Mouse (Mus musculus) adrenal gland, adult (tissue): ENCODE results near the gene Ppp1r32.
A peak's percentile ranks its signal among the peaks of the same experiment; 100 is the strongest.

Experiments used
- DNase-seq, 2 experiments: peaks; one replicate each; pipeline ENCODE4 v3.0.0; 2022 to 2023; ENCODE audit warnings: low spot score in 1 of 2; ENCODE audit not compliant: inconsistent age in 2 of 2

Ppp1r32 gene

DNA sequence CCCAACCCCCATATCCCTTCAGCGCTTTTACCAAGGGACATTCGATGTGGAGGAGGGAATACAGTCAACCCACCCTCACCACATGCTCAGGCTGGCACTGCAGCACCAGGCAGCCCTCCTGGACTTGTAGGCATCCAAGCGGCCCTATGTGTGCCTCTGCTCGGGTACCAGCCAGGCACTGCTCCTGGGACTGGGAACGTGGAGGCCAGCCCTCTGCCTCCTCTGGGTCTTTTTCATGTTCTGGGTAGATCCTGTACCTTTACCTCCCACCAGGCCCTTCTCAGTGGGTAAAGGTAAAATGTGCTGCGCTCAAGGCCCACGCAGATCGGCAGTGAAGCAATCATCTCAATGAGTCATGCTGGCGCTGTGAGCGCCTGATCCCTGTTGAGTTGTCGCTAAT is 22.8 kb downstream of the Ppp1r32 start:
- DNase-seq, result peak in 1 of 2 experiments; percentile 45

DNA sequence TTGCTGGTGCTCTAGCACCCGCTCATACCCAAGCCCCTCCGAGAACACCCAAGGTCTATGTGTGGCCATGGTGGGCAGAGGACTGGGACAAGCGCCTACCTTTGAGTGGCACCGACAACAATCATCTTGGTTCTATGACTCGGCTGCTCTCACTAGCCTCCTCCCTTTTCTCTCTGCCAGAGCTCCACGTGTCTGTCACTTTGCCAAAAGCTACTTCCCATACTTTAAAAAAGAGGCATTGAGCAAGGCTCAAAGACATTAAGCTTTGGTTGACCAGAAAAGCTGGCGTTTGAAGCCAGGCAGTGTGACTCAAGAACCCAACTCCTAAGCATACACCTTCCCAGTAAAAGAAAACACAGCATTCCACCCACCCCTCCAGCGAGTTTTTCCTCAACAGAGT is 24.6 kb downstream of the Ppp1r32 start:
- DNase-seq, result peak; percentile 22 to 82

DNA sequence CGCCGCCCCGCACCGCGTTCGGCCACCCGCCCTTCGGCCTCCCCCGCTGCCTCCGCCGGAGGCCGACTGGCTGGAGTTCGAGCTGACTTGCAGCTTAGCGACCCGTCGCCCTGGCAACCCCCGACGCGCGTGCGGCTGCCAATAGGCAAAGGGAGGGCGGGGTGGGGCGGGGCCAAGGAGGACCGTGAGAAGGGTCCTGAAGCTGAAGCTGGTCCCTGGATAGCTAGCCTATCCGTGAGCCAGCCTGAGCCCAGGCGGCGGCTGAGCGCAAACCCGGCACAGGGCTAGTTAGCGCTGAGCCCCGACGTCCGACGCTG is 25.3 kb downstream of the Ppp1r32 start:
- peak; percentile 68 to 76 for DNase-seq

DNA sequence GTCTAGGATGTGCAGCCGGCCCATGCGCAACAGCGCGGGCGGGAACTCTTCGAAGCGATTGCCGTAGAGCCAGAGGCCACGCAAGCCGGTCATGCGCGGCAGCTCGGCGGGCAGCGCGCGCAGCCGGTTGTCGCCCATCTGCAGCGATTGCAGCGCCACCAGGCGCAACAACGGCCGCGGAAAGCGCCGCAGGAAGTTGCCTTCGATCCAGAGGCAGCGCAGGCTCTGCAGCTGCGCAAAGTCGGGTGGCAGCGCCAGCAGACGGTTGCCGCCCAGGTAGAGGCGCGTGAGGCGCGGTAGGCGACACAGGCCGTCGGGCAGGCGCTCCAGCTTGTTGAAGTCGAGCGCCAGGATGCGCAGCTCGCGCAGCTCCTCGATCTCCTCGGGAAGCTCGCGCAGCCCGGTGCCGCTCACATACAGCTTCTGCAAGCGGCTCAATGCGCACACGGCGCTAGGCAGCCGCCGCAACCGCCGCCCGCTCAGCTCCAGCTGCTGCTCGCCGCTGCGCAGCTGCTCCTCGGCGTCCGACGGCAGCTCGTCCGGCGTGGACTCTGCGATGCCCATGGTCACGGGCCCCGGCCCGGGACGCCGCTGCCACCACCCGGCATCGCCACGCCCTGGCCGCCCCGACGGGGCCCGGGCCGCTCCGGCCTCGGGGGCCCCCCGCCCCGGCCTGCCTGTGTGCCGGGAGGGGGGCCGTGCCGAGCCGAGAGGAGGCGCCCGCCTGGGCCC is 25.8 kb downstream of the Ppp1r32 start, which contains the start of gene Lrrc10b:
TSS of gene Lrrc10b (minus strand) at position 722 of the 732 bp plus-strand sequence.
- DNase-seq, result peak; percentile 59 to 82

DNA sequence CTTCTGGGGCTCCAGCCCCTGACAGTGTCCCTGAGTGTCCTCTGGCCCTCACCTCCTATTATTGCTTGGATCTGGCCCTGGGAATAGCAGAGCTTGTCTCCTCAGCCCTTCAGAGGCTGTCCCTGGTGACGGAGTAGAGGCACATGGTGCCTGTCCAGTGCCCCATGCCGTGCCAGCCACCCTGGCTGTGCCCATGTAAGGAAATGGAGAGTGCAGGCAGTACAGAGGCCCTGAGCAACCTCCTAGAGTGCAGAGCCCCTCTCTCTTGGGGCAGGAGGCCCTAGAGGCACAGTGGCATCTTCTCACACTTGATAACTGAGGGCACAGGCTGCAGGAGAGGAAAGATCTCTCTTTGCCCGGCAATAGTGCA is 27.3 kb downstream of the Ppp1r32 start:
- no peak for DNase-seq

DNA sequence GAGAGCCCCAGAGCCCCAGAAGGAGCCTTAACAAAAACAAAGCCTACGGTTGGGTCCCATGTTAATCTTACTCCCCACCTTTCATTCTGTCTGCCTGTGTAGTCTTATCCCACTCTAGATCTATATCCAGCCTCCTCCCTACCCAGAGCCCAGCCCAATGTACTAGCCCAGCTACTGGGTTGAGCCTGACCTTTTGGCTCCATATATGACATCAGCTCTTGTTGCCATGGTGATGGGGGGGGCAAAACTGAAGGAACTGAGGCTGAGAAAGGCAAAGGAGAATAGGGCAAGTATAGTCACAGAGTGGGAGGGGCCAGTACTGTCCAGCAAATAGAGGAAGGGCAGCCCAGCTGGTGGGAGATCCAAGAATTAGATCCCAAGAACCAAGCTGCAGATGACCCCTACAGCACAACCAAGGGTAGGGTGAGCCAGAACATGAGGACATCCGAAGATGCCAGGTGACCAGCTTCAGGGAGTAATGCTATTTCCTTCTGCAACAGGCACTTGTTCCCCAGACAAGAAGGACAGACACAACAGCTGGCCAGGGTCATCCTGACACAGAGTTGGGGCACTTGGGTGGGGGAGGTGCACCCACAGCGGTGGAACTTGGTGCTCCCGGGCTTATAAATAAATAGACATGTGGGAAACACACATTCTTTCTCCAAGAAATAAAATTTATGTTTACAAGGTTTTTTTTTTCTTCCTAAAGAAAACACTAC is 27.9 kb downstream of the Ppp1r32 start:
- peak; percentile 23 to 52 for DNase-seq

DNA sequence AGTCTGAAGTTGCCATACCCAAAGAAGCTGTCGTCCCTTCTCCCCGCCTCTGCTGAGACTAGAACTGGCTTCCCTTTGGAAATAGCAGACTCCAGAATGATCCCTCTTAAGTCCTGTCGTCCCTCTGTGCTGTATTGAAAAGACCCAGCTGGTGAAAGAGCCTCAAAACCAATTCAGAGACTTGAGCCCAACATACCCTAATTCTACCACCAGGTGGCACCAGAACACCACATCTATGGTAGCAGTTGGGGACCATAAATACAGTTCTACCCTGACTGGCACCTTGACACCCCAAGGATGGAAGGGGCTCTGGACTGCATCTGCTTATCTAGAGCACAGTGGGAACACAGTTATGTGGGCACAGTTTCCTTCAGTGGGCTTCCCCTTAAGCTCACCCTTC is 33.0 kb downstream of the Ppp1r32 start:
- peak; percentile 59 to 89 for DNase-seq

DNA sequence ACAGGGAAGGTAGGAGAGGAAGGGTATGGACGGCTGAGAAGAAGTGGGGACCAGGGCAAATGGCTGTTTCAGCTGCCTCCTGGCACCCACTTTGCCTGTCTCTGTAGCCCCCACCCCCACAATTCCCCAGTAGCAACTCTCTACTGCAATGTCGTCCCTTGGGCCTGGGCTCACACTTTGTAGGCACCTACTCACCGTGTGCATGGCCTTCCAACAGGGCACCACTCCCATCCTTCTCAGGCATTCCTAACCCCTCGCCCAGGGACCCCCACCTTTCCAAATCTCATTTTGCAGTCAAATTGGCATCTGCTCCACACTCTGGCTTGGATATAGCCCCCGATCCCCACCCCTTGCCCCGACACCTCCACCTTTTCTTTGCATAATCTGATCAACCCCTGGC is 33.5 kb downstream of the Ppp1r32 start:
- DNase-seq, result no peak

DNA sequence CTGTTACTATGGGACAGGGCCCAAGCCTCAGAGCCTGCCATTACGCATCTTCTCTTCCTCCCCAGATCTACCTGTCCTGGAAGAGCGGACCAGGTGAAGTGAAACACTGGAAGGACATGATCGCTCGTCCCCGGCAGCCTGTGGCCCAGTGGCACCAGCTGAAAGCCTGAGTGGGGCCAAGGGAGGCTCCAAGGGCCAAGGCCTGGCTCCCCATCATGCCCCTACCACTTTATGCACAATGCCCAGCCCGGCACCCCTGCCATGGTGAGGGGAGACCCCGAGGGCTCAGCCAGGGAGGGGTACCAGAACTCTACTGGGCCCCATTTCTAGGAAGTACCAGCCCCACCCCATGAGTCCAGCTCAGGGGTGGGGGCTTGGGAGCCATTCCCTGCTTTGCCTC is 34.5 kb downstream of the Ppp1r32 start:
- no peak for DNase-seq

DNA sequence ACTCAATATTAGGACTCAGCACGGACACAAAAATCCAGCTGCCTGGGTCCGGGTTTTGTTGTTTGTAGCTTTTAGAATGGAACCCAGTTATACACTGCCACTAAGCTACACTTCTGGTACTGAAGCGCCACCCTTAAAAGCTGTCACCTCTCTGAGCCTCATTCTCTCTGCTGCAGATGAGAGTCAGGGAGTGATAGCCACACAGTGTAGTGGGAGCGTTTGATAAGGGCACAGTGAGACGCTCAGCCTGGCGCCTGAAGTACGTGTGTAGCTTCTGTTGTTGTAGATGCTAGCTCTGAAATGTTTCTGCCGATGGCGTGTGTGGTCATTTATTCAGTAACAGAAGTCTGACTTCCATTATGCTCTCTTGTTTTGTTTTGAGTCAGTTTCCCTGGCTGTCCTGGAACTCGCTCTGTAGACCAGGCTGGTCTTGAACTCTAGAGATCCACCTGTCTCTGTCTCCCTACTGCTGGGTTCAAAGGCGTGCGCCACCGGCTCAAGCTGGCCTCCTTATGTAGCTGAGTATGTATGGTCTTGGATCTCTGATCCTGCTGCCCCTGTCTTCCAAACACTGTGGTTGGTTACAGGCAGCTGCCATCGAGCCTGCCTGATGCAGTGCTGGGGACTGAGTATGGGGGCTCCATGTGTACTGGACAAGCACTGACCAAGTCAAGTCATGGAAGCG is 37.9 kb downstream of the Ppp1r32 start:
- no peak for DNase-seq

DNA sequence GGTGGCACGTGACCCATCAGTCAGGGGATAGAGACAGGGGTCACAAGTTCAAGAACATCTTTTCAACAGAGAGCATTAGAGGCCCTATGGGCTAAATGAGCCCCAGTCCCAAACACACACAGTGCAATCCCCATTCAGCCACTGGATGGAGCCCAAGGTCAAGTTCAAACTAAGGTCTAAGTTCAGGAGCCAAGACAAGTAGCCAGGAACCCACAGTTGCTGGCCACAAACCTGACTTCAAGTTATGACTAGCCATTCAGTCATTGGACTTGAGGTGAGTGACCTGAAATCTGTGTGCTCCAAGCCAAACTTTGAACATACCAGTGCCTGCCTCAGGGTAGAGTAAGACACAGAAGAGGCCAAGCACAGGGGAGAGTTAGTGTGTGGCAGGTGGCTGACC is 45.2 kb downstream of the Ppp1r32 start:
- DNase-seq, result no peak

DNA sequence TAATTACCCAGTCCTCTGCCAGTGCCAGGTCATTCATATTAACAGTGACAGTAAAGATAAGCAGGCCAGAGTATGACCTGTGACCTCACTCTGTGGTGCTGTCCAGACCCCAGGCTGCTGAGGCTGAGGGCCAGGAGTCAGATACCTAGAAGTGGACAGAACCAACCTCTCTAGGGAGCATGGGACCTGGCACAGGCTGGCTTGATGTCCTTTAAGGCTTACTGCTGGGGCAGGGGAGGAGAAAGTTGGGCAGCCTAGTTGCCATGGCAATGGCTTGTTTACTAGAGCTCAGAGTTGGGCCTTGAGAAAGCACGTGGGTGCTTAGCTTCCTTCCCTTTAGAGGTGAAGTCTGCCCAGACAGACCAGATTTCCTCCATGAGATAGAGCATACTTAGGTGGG is 46.0 kb downstream of the Ppp1r32 start:
- DNase-seq, result peak; percentile 32 to 72

DNA sequence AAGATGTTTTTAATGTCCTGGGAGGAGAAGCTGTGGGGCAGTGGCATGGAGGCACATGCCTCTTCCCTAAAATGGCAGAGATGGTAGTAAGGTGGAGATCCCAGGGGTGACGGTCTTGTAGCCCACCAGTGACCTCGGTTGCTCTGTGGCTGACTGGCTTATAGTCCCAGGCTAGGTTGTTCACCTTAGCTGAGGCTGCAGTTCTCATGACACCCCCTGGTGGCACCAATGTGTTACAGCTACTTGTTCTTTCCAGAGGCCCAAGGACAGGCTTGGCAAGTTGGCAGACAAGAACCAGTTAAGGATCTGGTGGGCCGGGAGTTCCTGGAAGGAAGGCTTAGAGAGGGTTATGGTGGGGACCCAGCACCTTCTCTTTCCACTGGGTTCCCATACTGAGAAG is 46.8 kb downstream of the Ppp1r32 start:
- peak; percentile 61 to 89 for DNase-seq

DNA sequence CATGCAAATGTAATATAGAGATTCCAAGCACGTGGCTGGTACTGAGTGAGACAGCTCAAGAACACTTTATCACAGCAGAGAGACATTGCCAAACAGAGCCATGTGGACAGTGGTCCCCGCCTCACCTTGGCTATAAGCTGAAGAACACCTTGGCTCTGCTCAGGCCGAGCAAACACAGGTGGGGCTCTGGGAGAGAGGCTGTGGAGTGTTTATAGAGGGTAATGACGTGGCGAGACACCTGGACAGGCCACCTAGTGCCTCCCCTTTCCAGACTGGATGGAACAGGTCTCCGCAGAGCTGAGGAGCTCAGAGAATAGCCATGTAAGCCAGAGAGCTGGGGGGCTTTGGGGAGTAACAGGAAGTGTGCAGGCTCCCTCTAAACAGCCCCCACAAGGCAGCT is 47.8 kb downstream of the Ppp1r32 start:
- DNase-seq, result no peak

DNA sequence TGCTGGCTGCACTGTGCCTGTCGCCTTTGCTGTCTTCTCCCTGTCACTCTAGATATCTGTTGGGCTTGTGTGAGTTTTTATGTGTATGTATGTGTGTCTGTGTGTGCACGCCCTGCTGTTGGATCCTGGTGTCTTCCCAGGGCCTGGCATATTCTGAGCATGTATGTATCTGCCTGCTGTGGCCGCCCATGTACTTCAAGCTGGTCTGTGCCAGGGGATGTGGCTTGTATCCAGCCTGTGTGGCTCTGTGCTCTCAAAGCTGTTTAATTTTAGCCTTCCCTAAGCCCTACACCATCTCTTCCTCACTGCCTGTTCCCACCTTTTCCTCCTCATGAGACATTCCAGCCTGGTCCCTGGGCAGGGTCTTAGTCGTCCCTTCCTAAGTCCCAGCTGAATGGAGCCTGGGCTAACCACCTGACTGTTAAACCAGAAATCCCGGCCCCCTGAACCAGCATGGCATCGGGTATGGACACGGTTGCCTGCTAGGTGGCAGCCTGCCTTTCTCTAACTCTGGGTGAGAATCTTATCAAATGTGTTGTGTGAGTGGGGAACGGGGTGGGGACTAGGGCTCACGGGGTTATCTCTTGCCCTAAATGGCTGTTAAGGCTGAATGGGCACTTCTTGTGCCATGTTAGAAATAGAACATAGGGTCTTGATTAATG is 48.7 kb downstream of the Ppp1r32 start:
- no peak for DNase-seq

DNA sequence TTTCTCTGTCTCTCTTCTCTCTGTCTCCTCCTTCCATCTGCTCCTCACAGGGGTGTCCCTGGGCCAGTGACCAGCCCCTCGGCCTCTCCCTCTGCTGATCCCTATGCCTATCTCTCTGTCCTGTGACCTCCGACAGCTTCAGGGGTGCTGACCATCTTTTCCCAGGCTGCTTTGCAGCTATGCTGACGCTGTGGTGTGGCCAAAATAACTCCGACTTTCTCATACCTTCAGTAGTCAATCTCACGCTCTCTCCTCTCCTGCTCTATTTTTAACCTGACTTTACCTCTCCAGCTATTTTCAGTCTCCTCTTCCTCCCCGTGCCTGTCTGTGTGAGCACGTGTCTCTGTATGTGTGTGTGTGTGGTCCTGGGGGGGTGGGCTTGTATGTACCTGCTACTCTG is 49.5 kb downstream of the Ppp1r32 start:
- no peak for DNase-seq

DNA sequence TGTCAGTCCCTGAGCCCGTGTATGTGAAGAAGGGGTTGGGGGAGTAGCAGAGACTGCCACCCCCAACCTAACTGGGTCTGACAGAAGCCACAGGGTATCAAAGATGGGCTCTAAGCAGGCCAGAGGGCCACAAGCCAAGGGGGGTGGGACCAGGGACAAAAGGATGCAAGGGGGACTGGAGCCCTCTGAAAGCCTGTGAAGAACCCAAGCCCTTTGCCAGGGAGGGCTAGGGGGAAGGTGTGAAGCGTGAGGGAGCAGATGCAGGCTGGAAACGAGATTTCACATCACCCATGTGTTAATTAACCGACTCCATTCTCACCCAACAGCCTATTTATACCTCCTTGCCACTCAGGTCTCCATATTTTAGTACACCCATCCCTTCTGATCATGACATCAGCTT is 50.9 kb downstream of the Ppp1r32 start:
- peak in 1 of 2 experiments; percentile 21 for DNase-seq

DNA sequence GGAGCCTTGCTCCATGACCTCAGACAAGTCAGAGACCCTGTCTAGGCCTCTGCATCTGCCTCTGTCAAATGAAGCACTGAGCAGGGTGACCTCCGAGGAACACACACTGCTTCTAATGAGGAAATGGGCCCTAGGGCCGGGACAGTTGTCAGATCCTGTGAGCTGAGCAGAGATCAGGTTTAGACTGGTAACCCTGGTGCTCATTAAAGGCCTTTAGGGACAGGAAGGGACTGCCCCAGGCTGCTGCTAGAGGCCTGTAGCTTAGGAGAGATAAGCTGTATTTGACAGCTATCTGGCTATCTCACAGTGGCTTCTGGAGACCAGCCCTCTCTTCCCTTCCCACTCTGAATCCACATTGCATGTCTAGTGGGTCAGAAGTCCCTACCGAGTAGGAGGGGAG is 51.3 kb downstream of the Ppp1r32 start:
- peak in 1 of 2 experiments; percentile 21 for DNase-seq

DNA sequence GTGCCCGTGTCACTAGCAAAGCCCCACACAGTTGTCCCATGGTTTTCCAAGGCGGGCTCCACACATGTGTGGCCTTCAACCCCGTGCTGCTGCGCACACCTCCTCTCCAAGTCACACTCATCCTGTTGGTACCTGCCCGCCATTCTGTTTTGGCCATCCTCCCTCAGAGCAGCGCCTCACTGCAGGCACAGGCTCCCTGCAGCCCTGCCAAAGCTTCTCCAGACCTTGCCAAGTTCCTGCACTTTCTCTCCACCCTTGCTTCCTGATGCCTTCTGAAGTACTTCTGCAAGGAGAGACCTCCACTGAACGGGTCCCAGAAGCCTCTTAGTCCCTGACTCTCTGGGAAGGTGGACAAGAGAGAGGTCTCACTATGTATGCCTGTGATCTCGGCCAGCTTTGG is 53.4 kb downstream of the Ppp1r32 start:
- no peak for DNase-seq

DNA sequence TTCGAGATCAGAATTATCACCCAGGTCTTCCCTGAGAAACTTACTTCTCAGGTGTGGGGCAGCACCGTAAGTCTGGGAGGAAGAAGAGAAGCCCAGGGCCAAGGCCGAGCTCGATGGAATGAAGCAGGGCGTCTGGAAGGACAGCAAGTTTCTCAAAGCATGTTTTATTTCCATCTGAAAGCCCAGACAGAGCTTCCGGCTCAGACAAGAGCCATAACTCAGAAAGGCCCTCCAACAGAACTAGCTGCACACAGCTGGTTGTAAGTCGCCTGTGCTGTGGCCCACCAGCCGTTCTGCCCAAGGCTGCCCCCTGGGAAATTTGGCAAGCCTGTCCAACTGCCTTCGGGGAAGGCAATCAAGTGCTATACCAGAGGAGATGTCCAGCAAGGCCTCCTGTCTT is 55.3 kb downstream of the Ppp1r32 start:
- no peak for DNase-seq

DNA sequence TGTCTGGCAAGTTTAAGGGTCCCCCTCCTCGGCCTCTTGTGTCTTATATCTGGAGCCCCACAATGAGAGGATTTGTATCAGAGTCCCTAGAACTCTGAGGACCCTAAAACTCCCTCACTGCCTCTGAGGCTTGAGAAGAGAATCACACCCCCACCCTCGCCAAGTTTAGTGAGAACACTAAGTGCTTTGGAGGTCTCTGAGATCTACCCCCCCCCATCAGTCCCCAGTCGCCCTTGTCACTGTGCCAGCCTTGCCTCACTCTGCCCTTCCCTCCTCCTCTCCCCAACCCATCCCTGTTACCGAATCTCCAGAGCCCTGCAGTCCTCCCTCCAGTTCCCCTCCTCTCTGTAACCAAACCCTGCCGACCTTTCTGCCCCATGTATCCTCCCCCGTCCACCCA is 55.9 kb downstream of the Ppp1r32 start:
- no peak for DNase-seq

DNA sequence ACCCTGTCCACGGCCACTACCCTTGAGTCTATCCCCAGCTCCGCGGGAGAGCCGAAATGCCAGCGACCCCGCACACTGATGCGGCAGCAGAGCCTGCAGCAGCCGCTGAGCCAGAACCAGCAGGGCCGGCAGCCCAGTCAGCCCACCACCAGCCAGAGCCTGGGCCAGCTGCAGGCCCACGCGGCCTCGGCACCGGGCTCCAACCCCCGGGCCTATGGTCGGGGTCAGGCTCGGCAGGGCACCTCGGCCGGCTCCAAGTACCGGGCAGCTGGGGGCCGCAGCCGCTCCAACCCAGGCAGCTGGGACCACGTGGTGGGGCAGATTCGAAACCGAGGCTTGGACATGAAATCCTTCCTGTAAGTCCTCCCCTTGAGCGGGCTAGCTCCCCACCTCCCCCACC is 56.4 kb downstream of the Ppp1r32 start:
- DNase-seq, result no peak
